Mouse (Mus musculus) neural tube, embryonic 15.5 days (tissue): Measurements from ENCODE around the gene Spin4. TPM values are rescaled to one million over a fixed set of nuclear protein-coding genes. Genes with fewer than 3 reads are reported as not detected.

ENCODE experiments used
- ATAC-seq: fragments of 200-750 bp; cut with Nextera tagmentation; 2 replicates; pipeline ENCODE4 v1.8.0; 2017; ENCODE audit warnings: mild to moderate bottlenecking, moderate TSS enrichment, moderate library complexity; ENCODE audit not compliant: low FRiP score
- H3K27ac ChIP-seq: fragments of 300-500 bp; sonication (generic); replicated peaks from 2 replicates; pipeline ENCODE4 v1.5.1; 2015; ENCODE audit warnings: mild to moderate bottlenecking, inconsistent platforms
- H3K27me3 ChIP-seq: fragments of 300-500 bp; sonication (generic); replicated peaks from 2 replicates; pipeline ENCODE4 v1.6.1; 2015; ENCODE audit warnings: inconsistent platforms
- H3K36me3 ChIP-seq: fragments of 300-500 bp; sonication (generic); 2 replicates; pipeline ENCODE4 v1.6.1; 2015; ENCODE audit warnings: inconsistent platforms
- H3K4me1 ChIP-seq: fragments of 300-500 bp; sonication (generic); 2 replicates; pipeline ENCODE4 v1.6.1; 2015; ENCODE audit warnings: inconsistent platforms
- H3K4me2 ChIP-seq: fragments of 300-500 bp; sonication (generic); 2 replicates; pipeline ENCODE4 v1.6.1; 2015; ENCODE audit warnings: inconsistent platforms, mild to moderate bottlenecking, moderate library complexity
- H3K4me3 ChIP-seq: fragments of 300-500 bp; sonication (generic); replicated peaks from 2 replicates; pipeline ENCODE4 v1.5.1; 2015; ENCODE audit warnings: mild to moderate bottlenecking, inconsistent platforms
- H3K9ac ChIP-seq: fragments of 300-500 bp; sonication (generic); replicated peaks from 2 replicates; pipeline ENCODE4 v1.6.1; 2015; ENCODE audit warnings: mild to moderate bottlenecking, inconsistent platforms
- H3K9me3 ChIP-seq: fragments of 300-500 bp; sonication (generic); replicated peaks from 2 replicates; pipeline ENCODE4 v1.6.1; 2016; ENCODE audit warnings: inconsistent platforms
- WGBS: fragments of 180-500 bp; shearing (Covaris S2); methylation state at CpG from one replicate; pipeline ENCODE4 v1.1.7; 2015; ENCODE audit warnings: mixed read lengths; 5-methylcytosine and 5-hydroxymethylcytosine counted together
- polyA plus RNA-seq: library from polyadenylated mRNA; unstranded; fragments of >200 nt; fragmentation: Nextera tagmentation; extraction: Ambion mirVana; gene quantifications from 2 replicates; pipeline ENCODE4 v1.2.1, GENCODE M21; 2015

Gene Spin4
- polyA plus RNA-seq: 3.3 and 3.7 TPM in 2 replicates

DNA sequence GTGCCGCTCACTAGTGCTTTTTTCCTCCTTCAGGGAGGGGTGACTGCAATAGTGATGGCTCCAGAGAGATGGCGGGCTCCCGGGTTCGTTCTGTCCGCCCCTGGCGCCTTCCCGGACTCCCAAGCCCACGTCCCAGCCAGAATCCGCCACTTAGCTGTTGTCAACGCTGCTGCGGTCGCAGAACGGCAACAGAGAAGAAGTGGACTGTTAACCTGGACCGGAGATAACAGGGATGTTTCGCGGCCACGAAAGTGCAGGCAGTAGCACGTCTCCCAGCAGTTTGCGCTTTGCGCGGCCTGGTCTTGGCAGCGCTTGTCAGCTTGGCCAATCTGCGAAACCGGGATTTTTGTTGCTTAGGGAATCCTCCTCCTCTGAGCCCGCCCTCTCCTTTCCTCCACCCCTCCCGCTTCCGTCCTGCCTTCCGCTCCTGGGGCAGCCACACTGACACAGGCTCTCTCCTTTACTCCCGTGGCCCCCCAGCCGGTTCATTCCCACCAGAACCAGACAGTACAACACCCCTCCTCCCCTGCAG lies at the start of gene Spin4:
Spin4 (minus strand) TSS at position 322 of the 532 bp plus-strand sequence.
- 14% methylated on average over 30 of the region's 30 CpGs for WGBS
- no peaks in the 10 kb centered on the region for H3K4me1 ChIP-seq
- peak; percentile 90 for ATAC-seq
- no peaks in the 10 kb centered on the region for H3K9me3 ChIP-seq
- peak within 1 kb of the TSS; percentile 85 for H3K27ac ChIP-seq
- peak within 1 kb of the TSS; percentile 49 for H3K9ac ChIP-seq
- no peaks in the 10 kb centered on the region for H3K36me3 ChIP-seq
- no peaks in the 10 kb centered on the region for H3K27me3 ChIP-seq
- H3K4me2 ChIP-seq: peak within 1 kb of the TSS; percentile 62
- peak within 1 kb of the TSS; percentile 51 for H3K4me3 ChIP-seq

DNA sequence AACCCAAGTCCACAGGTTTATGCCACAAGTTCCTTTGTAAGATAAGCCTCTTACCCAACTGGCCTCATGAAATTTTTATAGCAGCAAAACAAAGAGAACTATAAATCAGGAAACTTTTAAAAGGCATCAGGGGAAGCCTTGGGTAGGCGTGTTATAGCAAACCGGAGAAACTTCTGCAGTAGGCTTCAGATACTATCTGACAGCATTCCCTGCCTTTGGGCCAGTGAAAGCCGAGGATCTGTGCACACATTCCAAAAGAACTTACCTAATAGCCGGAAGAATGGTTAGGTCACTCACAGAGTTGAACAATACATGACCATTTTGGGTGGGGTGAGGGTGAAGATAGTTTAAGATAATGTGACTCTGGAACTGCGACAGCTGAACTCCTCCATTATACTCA lies 1.4 kb upstream of the Spin4 start:
- Histone ChIP-seq H3K27me3 (no peaks in the 10 kb centered on the region), H3K4me1 (no peaks in the 10 kb centered on the region), H3K4me3 (no peak overlapping the region), H3K4me2 (no peak overlapping the region), H3K36me3 (no peaks in the 10 kb centered on the region), H3K9ac (no peak overlapping the region), H3K27ac (no peak overlapping the region), H3K9me3 (no peaks in the 10 kb centered on the region)
- WGBS: 55% methylated on average over 5 of the region's 5 CpGs
- no peak for ATAC-seq

DNA sequence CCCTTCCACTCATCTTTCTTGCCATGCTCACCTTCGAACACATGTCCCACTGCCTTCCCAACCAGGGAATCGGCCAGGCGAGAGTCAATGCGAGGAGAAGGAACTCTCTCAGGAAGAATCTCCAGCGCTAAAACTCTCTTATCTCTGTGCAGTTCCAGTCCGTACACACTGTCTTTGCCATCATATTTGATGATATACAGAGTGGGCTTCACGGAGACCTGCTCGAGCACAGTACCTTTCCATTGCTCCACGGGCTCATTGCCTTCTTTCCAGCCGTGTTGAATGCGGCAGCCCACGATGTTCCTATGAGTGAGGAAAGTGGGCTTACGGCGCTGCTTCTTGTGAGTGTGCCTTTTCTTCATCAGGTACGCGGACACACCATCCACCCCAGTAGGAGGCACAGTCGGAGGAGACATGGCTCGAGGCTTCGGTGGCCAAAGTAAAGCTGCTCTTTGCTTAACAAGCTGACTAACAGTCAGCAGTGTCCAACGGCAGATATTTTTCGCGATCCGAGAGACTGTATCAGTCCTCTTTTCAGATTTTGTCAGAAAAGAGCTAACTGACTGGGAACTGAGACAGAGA lies 612 bp downstream of the Spin4 start:
- peak; percentile 77 for ATAC-seq
- Histone ChIP-seq H3K36me3 (no peaks in the 10 kb centered on the region), H3K27me3 (no peaks in the 10 kb centered on the region), H3K4me1 (no peaks in the 10 kb centered on the region), H3K9me3 (no peaks in the 10 kb centered on the region), H3K9ac (peak overlapping the region; percentile 49), H3K4me2 (peak overlapping the region; percentile 62), H3K27ac (peak overlapping the region; percentile 85), H3K4me3 (peak overlapping the region; percentile 51)
- WGBS: 22% methylated on average over 23 of the region's 23 CpGs

DNA sequence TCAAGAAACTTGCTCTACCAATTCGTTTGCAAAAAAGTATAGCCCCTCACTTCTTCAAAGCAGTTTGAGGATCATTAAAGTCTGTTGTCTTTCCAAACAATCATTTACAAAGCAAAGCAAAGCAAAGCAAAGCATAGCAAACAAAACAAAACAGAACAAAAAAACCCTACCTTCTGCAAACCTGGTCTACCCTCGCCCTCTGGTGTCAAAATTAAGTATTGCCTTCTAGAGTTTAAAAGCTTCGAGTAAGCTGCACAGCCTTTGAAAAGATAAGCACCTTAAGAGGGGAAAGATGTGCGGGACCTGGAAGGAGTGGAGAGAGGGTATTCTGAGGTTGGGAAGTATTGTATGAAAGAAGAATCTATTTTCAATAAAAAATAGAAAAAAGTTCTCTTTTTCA lies 14.4 kb downstream of the Spin4 start:
- no peaks in the 10 kb centered on the region for H3K36me3 ChIP-seq
- no peaks in the 10 kb centered on the region for H3K9me3 ChIP-seq
- no peak overlapping the region for H3K9ac ChIP-seq
- no peak overlapping the region for H3K27ac ChIP-seq
- WGBS: 24% methylated on average over 4 of the region's 4 CpGs
- ATAC-seq: no peak
- no peak overlapping the region for H3K4me2 ChIP-seq
- H3K27me3 ChIP-seq: 0 out of 2 replicates have a peak, but pooled peaks cover under 1% of the 10 kb centered on the region
- no peaks in the 10 kb centered on the region for H3K4me1 ChIP-seq
- no peak overlapping the region for H3K4me3 ChIP-seq

DNA sequence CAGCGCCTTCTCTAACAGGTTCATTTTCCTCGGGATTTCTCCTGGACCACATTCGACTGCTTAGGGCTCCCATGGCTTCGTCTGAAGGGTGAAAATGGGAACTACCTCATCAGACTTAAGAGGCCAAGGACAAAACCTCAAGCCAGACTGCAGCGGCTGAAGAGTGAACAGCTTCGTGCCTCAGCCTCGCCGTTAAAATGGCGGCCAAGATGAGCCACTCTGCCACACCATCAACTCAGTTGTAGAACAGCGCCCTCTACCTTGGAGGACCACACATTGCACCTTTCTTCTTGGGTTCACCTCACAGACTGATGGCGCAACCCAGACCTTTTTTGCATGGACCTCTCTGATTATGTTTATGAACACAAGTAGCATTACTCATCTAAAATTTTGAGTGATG lies 27.6 kb downstream of the Spin4 start:
- Histone ChIP-seq H3K36me3 (no peaks in the 10 kb centered on the region), H3K4me2 (no peak overlapping the region), H3K27ac (no peak overlapping the region), H3K4me1 (no peaks in the 10 kb centered on the region), H3K9ac (no peak overlapping the region), H3K4me3 (no peak overlapping the region), H3K27me3 (no peaks in the 10 kb centered on the region), H3K9me3 (no peaks in the 10 kb centered on the region)
- 94% methylated on average over 11 of the region's 11 CpGs for WGBS
- ATAC-seq: no peak

DNA sequence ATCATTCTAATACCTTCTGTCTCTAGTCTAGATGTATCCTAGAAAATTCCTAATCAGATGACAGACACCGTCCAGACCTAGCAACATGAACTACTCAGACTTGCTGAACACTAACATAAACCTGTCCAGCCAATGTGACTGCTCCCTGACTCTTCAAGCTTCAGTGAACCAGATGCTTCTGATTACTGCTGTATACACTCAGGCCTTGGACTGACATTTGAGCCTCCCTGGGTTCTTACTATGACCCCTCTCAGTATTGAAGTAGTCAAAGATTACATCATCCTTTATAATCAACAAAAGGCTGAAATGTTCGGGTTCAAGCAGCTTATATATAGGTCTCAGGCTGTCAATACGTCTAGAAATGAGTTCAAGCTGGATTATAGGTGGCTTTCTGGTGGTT lies 32.4 kb downstream of the Spin4 start:
- WGBS: 53% methylated on average over 3 of the region's 3 CpGs

DNA sequence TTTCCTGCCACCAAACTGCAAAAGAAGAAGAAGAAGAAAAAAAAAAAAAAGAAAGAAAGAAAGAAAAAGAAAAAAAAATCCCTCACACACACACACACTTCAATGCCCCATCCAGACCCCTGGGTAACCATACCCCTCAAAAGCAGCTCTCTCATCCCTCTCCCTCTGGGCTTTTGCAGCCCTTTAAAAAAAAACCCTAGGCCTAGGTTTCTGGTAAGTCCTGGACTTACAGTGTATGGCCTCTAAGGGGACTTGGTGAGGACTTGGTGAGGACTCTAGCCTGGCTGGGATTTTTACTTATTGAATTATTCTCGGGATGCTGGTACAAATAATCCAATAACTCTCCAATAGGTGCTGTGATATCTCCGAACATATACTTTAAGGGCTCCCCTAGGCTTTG lies 35.6 kb downstream of the Spin4 start:
- H3K9ac ChIP-seq: 0 out of 2 replicates have a peak overlapping the region, but pooled peaks have one; percentile 28
- H3K9me3 ChIP-seq: no peaks in the 10 kb centered on the region
- H3K27ac ChIP-seq: no peak overlapping the region
- ATAC-seq: no peak
- WGBS: 75% methylated on average over 2 of the region's 2 CpGs
- no peaks in the 10 kb centered on the region; the same call in 1 of the 2 replicates for H3K4me1 ChIP-seq
- peak overlapping the region; percentile 39 for H3K4me3 ChIP-seq
- H3K36me3 ChIP-seq: no peaks in the 10 kb centered on the region
- peak overlapping the region; percentile 61 for H3K4me2 ChIP-seq
- H3K27me3 ChIP-seq: peaks cover 8% of the 10 kb centered on the region; the same call in 1 of the 2 replicates

More for the DNA sequence above, 32.4 kb downstream of the Spin4 start:
- Histone ChIP-seq H3K4me2 (no peak overlapping the region), H3K9me3 (no peaks in the 10 kb centered on the region), H3K9ac (no peak overlapping the region), H3K4me3 (no peak overlapping the region), H3K36me3 (no peaks in the 10 kb centered on the region), H3K27ac (no peak overlapping the region), H3K27me3 (peaks cover 8% of the 10 kb centered on the region; the same call in 1 of the 2 replicates), H3K4me1 (no peaks in the 10 kb centered on the region; the same call in 1 of the 2 replicates)
- ATAC-seq: no peak

DNA sequence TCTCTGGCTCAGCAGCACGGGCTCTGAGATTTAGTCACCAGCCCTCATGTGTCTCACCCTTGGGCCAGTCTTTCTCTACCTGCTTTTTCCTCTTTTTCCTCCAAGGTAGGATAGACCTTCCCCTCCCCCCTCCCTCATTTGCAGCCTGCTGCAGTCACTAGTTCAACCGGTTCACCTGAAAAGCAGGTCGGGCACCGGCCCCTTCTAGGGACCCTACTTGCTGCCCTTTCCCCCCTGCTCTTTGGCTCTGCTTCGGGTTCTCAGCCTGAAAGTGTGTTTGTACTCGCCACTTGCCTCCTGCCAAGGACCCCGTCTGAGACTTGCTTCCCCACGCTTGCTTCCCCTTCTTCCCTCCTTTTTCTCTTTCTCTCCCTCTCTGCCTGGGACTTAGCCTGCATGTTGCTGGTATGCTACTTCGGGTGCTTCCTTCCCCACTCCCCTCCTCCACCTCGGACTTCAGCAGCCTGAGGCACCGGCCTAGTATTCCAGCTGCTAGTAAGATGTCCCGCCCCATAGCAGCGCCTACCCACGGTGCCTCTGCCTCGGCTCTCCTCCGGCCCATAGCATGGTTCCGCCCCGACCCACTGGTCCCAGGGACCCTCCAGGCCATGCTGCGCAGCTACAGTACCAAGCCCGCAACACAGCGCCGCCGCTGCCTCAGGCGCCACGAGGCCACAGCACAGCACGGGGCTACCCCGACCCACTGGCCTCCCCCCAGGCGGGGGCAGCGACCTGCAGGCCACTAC lies 36.2 kb downstream of the Spin4 start:
- 19% methylated on average over 29 of the region's 29 CpGs for WGBS
- H3K27me3 ChIP-seq: peaks cover 8% of the 10 kb centered on the region; the same call in 1 of the 2 replicates

More for the DNA sequence above, 36.2 kb downstream of the Spin4 start:
- Histone ChIP-seq H3K4me1 (no peaks in the 10 kb centered on the region; the same call in 1 of the 2 replicates), H3K4me3 (peak overlapping the region; percentile 39), H3K9me3 (no peaks in the 10 kb centered on the region), H3K9ac (peak overlapping the region; percentile 28; the same call in 1 of the 2 replicates), H3K4me2 (peak overlapping the region; percentile 61), H3K36me3 (no peaks in the 10 kb centered on the region), H3K27ac (no peak overlapping the region)
- peak; percentile 82 for ATAC-seq

Other genes with a start within 250 kb of the Spin4 start
- gene Arhgef9, start 170.2 kb upstream of the Spin4 start, polyA plus RNA-seq: 38.2 and 45.7 TPM in 2 replicates